In the genomic region with DNA sequence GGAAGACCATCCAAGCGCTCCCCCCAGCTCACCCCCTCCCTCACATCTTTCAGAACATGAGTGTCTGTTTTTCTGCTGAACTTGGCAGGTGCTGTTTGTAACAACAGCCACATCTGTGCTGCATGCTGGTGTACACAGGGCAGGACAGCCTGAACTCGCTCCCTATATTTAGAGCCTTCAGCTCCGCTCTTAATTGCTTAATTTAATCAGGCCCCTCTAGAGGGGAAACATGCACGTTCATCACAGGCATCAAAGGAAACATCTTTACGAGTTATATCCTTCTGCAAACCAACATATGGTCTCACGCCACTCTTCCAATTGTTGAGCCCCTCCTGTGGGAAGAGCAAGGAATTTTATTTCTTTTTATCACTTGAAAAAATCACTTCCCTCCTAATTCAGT, we compare ENCODE assay signal across 9 mouse cellular contexts. TPM values are rescaled to one million over a fixed set of nuclear protein-coding genes. Genes with fewer than 3 reads are reported as not detected.
DNase-seq lines count a peak whose midpoint lies in the region; ATAC-seq and TF ChIP-seq lines count a peak whose summit lies in the region.
"Had no signal": no experiment of that assay in that cellular context is flagged by ENCODE, and none has a peak within 500 bp of the region (broad histone marks: within the 10 kb centered on the region; RNA-seq: fewer than 3 reads in every experiment).

No protein-coding gene starts in this region.

- 55% methylated on average over 6 of the region's 6 CpGs for WGBS in forebrain, embryonic 11.5 days
- WGBS in forebrain, embryonic 10.5 days = 63% methylated on average over 6 of the region's 6 CpGs
- 45% methylated on average over 6 of the region's 6 CpGs for WGBS in kidney, postnatal 0 days
- 20% methylated on average over 6 of the region's 6 CpGs for WGBS in embryonic facial prominence, embryonic 13.5 days

- peaks cover 14% of the 10 kb centered on the region for H3K4me1 ChIP-seq in forebrain, embryonic 11.5 days (replicated peaks; ENCODE audit: control insufficient read depth, insufficient read depth, low read length)
- peaks cover 76% of the 10 kb centered on the region for H3K4me1 ChIP-seq in forebrain, embryonic 10.5 days
- H3K4me1 ChIP-seq in kidney, postnatal 0 days (replicated peaks; ENCODE audit: insufficient read depth, low read length) = peaks cover 15% of the 10 kb centered on the region
- peaks cover 78% of the 10 kb centered on the region for H3K4me1 ChIP-seq in embryonic facial prominence, embryonic 13.5 days

- 0 out of 2 replicates have a peak, but pooled peaks have one; percentile 60 for ATAC-seq in forebrain, embryonic 11.5 days (replicated peaks; ENCODE audit: low FRiP score)
- no peak; the same call in 1 of the 2 replicates for ATAC-seq in kidney, postnatal 0 days (replicated peaks; ENCODE audit: low FRiP score, low read depth)
- ATAC-seq in embryonic facial prominence, embryonic 13.5 days (ENCODE audit: insufficient number of reproducible peaks, insufficient read depth, low FRiP score, low TSS enrichment, low read depth) = peak; percentile 40; the same call in 1 of the 2 replicates
- no peak for ATAC-seq in cerebellum, adult (ENCODE audit: insufficient number of reproducible peaks, low FRiP score, low TSS enrichment)
- ATAC-seq: Patski had no signal

- no peak for DNase-seq in forebrain, embryonic 11.5 days (ENCODE audit: low spot score)
- no peak for DNase-seq in forebrain, embryonic 10.5 days (ENCODE audit: extremely low spot score, low spot score)
- peak; percentile 81 for DNase-seq in kidney, postnatal 0 days (ENCODE audit: low spot score)
- DNase-seq in kidney, postnatal 36 days = no peak
- peak; percentile 51 for DNase-seq in kidney, postnatal 10 days
- DNase-seq in spleen, postnatal 10 days (ENCODE audit: low spot score in 2 of 2) = no peak

- H3K4me2 ChIP-seq in forebrain, embryonic 11.5 days (ENCODE audit: low read depth, low read length, severe bottlenecking) = no peak overlapping the region
- H3K4me2 ChIP-seq in kidney, postnatal 0 days (ENCODE audit: low read length) = no peak overlapping the region
- H3K4me2 ChIP-seq in embryonic facial prominence, embryonic 13.5 days = 0 out of 2 replicates have a peak overlapping the region, but pooled peaks have one; percentile 11

- TF ChIP-seq CTCF in kidney, postnatal 0 days (IDR thresholded peaks at IDR 0.05; ENCODE audit: low read depth) = no peak

- no peak overlapping the region for H3K9ac ChIP-seq in forebrain, embryonic 11.5 days (ENCODE audit: low read length)
- H3K9ac ChIP-seq in kidney, postnatal 0 days (ENCODE audit: low read depth, low read length) = no peak overlapping the region
- 0 out of 2 replicates have a peak overlapping the region, but pooled peaks have one; percentile 6 for H3K9ac ChIP-seq in embryonic facial prominence, embryonic 13.5 days

- no peak overlapping the region for H3K4me3 ChIP-seq in forebrain, embryonic 11.5 days (ENCODE audit: low read depth, low read length)
- H3K4me3 ChIP-seq in forebrain, embryonic 10.5 days = no peak overlapping the region
- H3K4me3 ChIP-seq in kidney, postnatal 0 days (replicated peaks; ENCODE audit: low read depth, low read length) = no peak overlapping the region
- H3K4me3 ChIP-seq in embryonic facial prominence, embryonic 13.5 days = no peak overlapping the region

- 0 out of 2 replicates have a peak overlapping the region, but pooled peaks have one; percentile 6 for H3K27ac ChIP-seq in forebrain, embryonic 11.5 days (ENCODE audit: low read depth, low read length)
- no peak overlapping the region for H3K27ac ChIP-seq in forebrain, embryonic 10.5 days
- H3K27ac ChIP-seq in kidney, postnatal 0 days = no peak overlapping the region
- no peak overlapping the region for H3K27ac ChIP-seq in embryonic facial prominence, embryonic 13.5 days

- no peaks in the 10 kb centered on the region; the same call in 1 of the 2 replicates for H3K36me3 ChIP-seq in forebrain, embryonic 11.5 days (ENCODE audit: control insufficient read depth, insufficient read depth, low read length)
- peaks cover 13% of the 10 kb centered on the region for H3K36me3 ChIP-seq in forebrain, embryonic 10.5 days (replicated peaks)
- peaks cover 4% of the 10 kb centered on the region; the same call in 1 of the 2 replicates for H3K36me3 ChIP-seq in kidney, postnatal 0 days (ENCODE audit: insufficient read depth, low read length)
- peaks cover 5% of the 10 kb centered on the region for H3K36me3 ChIP-seq in embryonic facial prominence, embryonic 13.5 days

- no peaks in the 10 kb centered on the region for H3K27me3 ChIP-seq in forebrain, embryonic 11.5 days (ENCODE audit: control insufficient read depth, insufficient read depth, low read length)
- no peaks in the 10 kb centered on the region for H3K27me3 ChIP-seq in forebrain, embryonic 10.5 days (ENCODE audit: poor library complexity, severe bottlenecking)
- no peaks in the 10 kb centered on the region for H3K27me3 ChIP-seq in kidney, postnatal 0 days (ENCODE audit: insufficient read depth, low read length)
- no peaks in the 10 kb centered on the region for H3K27me3 ChIP-seq in embryonic facial prominence, embryonic 13.5 days
- H3K27me3 ChIP-seq: Patski had no signal

- H3K9me3 ChIP-seq in forebrain, embryonic 11.5 days (ENCODE audit: control insufficient read depth, low read length) = no peaks in the 10 kb centered on the region
- peaks cover 5% of the 10 kb centered on the region; the same call in 1 of the 2 replicates for H3K9me3 ChIP-seq in forebrain, embryonic 10.5 days
- H3K9me3 ChIP-seq in kidney, postnatal 0 days (replicated peaks; ENCODE audit: low read length) = no peaks in the 10 kb centered on the region
- H3K9me3 ChIP-seq in embryonic facial prominence, embryonic 13.5 days = peaks cover 4% of the 10 kb centered on the region; the same call in 1 of the 2 replicates

RNA-seq across cellular contexts. Expression of gene Smad1, which starts 17.5 kb away (rescaled TPM):
- 57.6 and 64.8 TPM in 2 replicates for polyA plus RNA-seq in forebrain, embryonic 11.5 days (2014; fragmentation: Nextera tagmentation; extraction: Ambion mirVana)
- polyA plus RNA-seq in forebrain, embryonic 10.5 days (2016; fragmentation: Nextera tagmentation; extraction: Ambion mirVana) = 39.4 TPM in 2 replicates
- 34.3 and 36.6 TPM in 2 replicates for polyA plus RNA-seq in kidney, postnatal 0 days (2015; fragmentation: Nextera tagmentation; extraction: Ambion mirVana)
- polyA plus RNA-seq in embryonic facial prominence, embryonic 13.5 days (2015; fragmentation: Nextera tagmentation; extraction: Ambion mirVana) = 53.9 and 58.0 TPM in 2 replicates

Comparison
In these comparisons a context has a peak if more than half of its experiments do, and no peak if none do; other contexts are left out.
1. DNase-seq: peak in kidney, postnatal 0 days (single experiment) and kidney, postnatal 10 days (single experiment); none in forebrain, embryonic 11.5 days (single experiment), forebrain, embryonic 10.5 days (single experiment), kidney, postnatal 36 days (0 of 2) and spleen, postnatal 10 days (0 of 2).
2. ATAC-seq: peak in forebrain, embryonic 11.5 days (single experiment) and embryonic facial prominence, embryonic 13.5 days (single experiment); none in kidney, postnatal 0 days (single experiment) and cerebellum, adult (single experiment).